Comparison of ENCODE assay signal across 10 mouse cellular contexts in genomic region chr3:152261948-152262347, GRCm38 (mm10). TPM values are rescaled to one million over a fixed set of nuclear protein-coding genes. Genes with fewer than 3 reads are reported as not detected.
DNase-seq lines count a peak whose midpoint lies in the region; TF ChIP-seq lines count a peak whose summit lies in the region.
"Had no signal": no experiment of that assay in that cellular context is flagged by ENCODE, and none has a peak within 500 bp of the region (broad histone marks: within the 10 kb centered on the region; RNA-seq: fewer than 3 reads in every experiment).

No protein-coding gene starts in this region.

- peaks cover 0 to 13% of the 10 kb centered on the region in 2 experiments; a peak in 2 of 4 replicates for H3K4me1 ChIP-seq in MEL (ENCODE audit: control insufficient read depth in 1 of 2, insufficient read depth in 2 of 2, low read length in 2 of 2)

- H3K4me3 ChIP-seq in MEL (ENCODE audit: control insufficient read depth in 1 of 2, insufficient read depth in 1 of 2, low read depth in 2 of 2, low read length in 2 of 2), result peak overlapping the region; percentile 47 to 63
- H3K4me3 ChIP-seq: midbrain, embryonic 10.5 days had no signal

- no peak for TF ChIP-seq RAD21 in MEL (IDR thresholded peaks at IDR 0.05; ENCODE audit: low read depth, low read length)

- TF ChIP-seq POLR2A in MEL (IDR thresholded peaks at IDR 0.05; ENCODE audit: control insufficient read depth in 1 of 2, insufficient read depth in 1 of 2, low read depth in 1 of 2, low read length in 2 of 2, poor library complexity in 1 of 2), result no peak

- TF ChIP-seq CTCF in MEL (IDR thresholded peaks at IDR 0.05 in 2 of 3, conservative IDR thresholded peaks at IDR 0.05 in 1 of 3; ENCODE audit: control insufficient read depth in 1 of 3, insufficient read depth in 1 of 3, low read depth in 2 of 3, low read length in 3 of 3, poor library complexity in 1 of 3, severe bottlenecking in 1 of 3), result no peak

- no peaks in the 10 kb centered on the region for H3K9me3 ChIP-seq in MEL (replicated peaks; ENCODE audit: insufficient read depth, low read length)
- H3K9me3 ChIP-seq: G1E; midbrain, embryonic 10.5 days had no signal

- peaks cover 0 to 15% of the 10 kb centered on the region in 2 experiments; a peak in 2 of 4 replicates for H3K36me3 ChIP-seq in MEL (ENCODE audit: control insufficient read depth in 1 of 2, insufficient read depth in 2 of 2, low read length in 2 of 2)
- H3K36me3 ChIP-seq: G1E; midbrain, embryonic 10.5 days had no signal

- peak in 1 of 2 experiments; percentile 61; a peak in 2 of 4 replicates for TF ChIP-seq EP300 in MEL (IDR thresholded peaks at IDR 0.05; ENCODE audit: low read depth in 1 of 2, low read length in 2 of 2)

- H3K79me2 ChIP-seq in MEL (ENCODE audit: control insufficient read depth, insufficient read depth, low read length, poor library complexity), result no peaks in the 10 kb centered on the region

- no peaks in the 10 kb centered on the region for H3K27me3 ChIP-seq in MEL (ENCODE audit: control insufficient read depth in 1 of 2, insufficient read depth in 2 of 2, low read length in 2 of 2)

- DNase-seq in MEL (ENCODE audit: low read depth, low spot score), result no peak
- peak; percentile 74 to 78 for DNase-seq in heart, adult 18-20 months
- DNase-seq in kidney, adult 11 months, result peak; percentile 14
- peak; percentile 25 for DNase-seq in lung, postnatal 10 days
- DNase-seq in adrenal gland, postnatal 4 days (ENCODE audit: low spot score in 2 of 2), result no peak
- no peak for DNase-seq in adrenal gland, adult (ENCODE audit: inconsistent age in 2 of 2, low spot score in 1 of 2)
- DNase-seq in spleen, adult 18-20 months, result no peak
- DNase-seq in adrenal gland, postnatal 25 days, result no peak

- peak overlapping the region; percentile 45 for H3K9ac ChIP-seq in MEL (ENCODE audit: control insufficient read depth, low read depth, low read length, poor library complexity, severe bottlenecking)

- H3K27ac ChIP-seq in MEL (ENCODE audit: control insufficient read depth, low read depth, low read length), result peak overlapping the region; percentile 11; the same call in 1 of the 2 replicates
- H3K27ac ChIP-seq: midbrain, embryonic 10.5 days had no signal

TF ChIP-seq in MEL, 35 proteins besides CTCF, POLR2A, EP300 and RAD21:
- TF ChIP-seq JUND (IDR thresholded peaks at IDR 0.05; ENCODE audit: low read depth, low read length) (no peak), RCOR1 (IDR thresholded peaks at IDR 0.05; ENCODE audit: low read depth, low read length) (no peak), SIN3A (IDR thresholded peaks at IDR 0.05; ENCODE audit: low read length) (peak; percentile 49; the same call in 1 of the 2 replicates), MAZ (IDR thresholded peaks at IDR 0.05; ENCODE audit: low read depth, low read length) (0 out of 2 replicates have a peak, but pooled peaks have one; percentile 13), ELF1 (IDR thresholded peaks at IDR 0.05; ENCODE audit: low read depth, low read length) (peak; percentile 34; the same call in 1 of the 2 replicates), ETS1 (IDR thresholded peaks at IDR 0.05; ENCODE audit: low read depth, low read length) (peak; percentile 82), MEF2A (IDR thresholded peaks at IDR 0.05; ENCODE audit: extremely low read depth, insufficient replicate concordance, low read depth, low read length, poor library complexity, severe bottlenecking) (no peak), TBP (IDR thresholded peaks at IDR 0.05; ENCODE audit: low read depth, low read length) (no peak), NRF1 (IDR thresholded peaks at IDR 0.05; ENCODE audit: insufficient read depth, low read depth, low read length, poor library complexity, severe bottlenecking) (no peak), MAFK (IDR thresholded peaks at IDR 0.05; ENCODE audit: borderline replicate concordance, low read depth, low read length) (no peak), GABPA (IDR thresholded peaks at IDR 0.05; ENCODE audit: low read depth, low read length) (no peak), TCF12 (IDR thresholded peaks at IDR 0.05; ENCODE audit: low read depth, low read length) (no peak), POLR2AphosphoS5 (IDR thresholded peaks at IDR 0.05; ENCODE audit: borderline replicate concordance, low read depth, low read length) (no peak), BHLHE40 (IDR thresholded peaks at IDR 0.05; ENCODE audit: borderline replicate concordance, low read depth, low read length) (0 out of 2 replicates have a peak, but pooled peaks have one; percentile 24), ZMIZ1 (IDR thresholded peaks at IDR 0.05; ENCODE audit: low read depth, low read length) (no peak), E2F4 (IDR thresholded peaks at IDR 0.05; ENCODE audit: borderline replicate concordance, low read depth, low read length) (no peak), NELFE (IDR thresholded peaks at IDR 0.05; ENCODE audit: low read depth, low read length) (no peak), HCFC1 (IDR thresholded peaks at IDR 0.05; ENCODE audit: low read depth, low read length) (no peak), MAX (IDR thresholded peaks at IDR 0.05; ENCODE audit: low read length) (no peak), ZKSCAN1 (IDR thresholded peaks at IDR 0.05; ENCODE audit: low read depth, low read length) (no peak), CHD2 (IDR thresholded peaks at IDR 0.05; ENCODE audit: low read length) (no peak), MYB (IDR thresholded peaks at IDR 0.05; ENCODE audit: low read depth, low read length) (peak; percentile 36; the same call in 1 of the 2 replicates), ZC3H11A (IDR thresholded peaks at IDR 0.05; ENCODE audit: low read depth, low read length) (no peak), GATA1 (IDR thresholded peaks at IDR 0.05; ENCODE audit: low read depth, low read length) (peak; percentile 42), ZNF384 (IDR thresholded peaks at IDR 0.05; ENCODE audit: low read depth, low read length) (no peak), MXI1 (IDR thresholded peaks at IDR 0.05; ENCODE audit: low read depth, low read length) (no peak; the same call in 1 of the 2 replicates), MYC (IDR thresholded peaks at IDR 0.05; ENCODE audit: low read depth, low read length) (no peak), POLR2AphosphoS2 (IDR thresholded peaks at IDR 0.05; ENCODE audit: low read length) (no peak), TAL1 (IDR thresholded peaks at IDR 0.05; ENCODE audit: low read length) (no peak), UBTF (IDR thresholded peaks at IDR 0.05; ENCODE audit: borderline replicate concordance, insufficient read depth, low read depth, low read length) (no peak), SMC3 (IDR thresholded peaks at IDR 0.05; ENCODE audit: low read depth, low read length) (peak; percentile 35; the same call in 1 of the 2 replicates), KAT2A (conservative IDR thresholded peaks at IDR 0.05; ENCODE audit: low read depth, low read length) (no peak), USF1 (IDR thresholded peaks at IDR 0.05; ENCODE audit: low read depth, low read length) (peak; percentile 54; the same call in 1 of the 2 replicates), USF2 (IDR thresholded peaks at IDR 0.05; ENCODE audit: borderline replicate concordance in 1 of 2, insufficient read depth in 1 of 2, low read depth in 1 of 2, low read length in 2 of 2) (no peak), CHD1 (IDR thresholded peaks at IDR 0.05; ENCODE audit: low read depth, low read length) (no peak)

RNA-seq across cellular contexts. Expression of gene Nexn, which starts 4.2 kb away (rescaled TPM):
- total RNA-seq in MEL (2012; rRNA removed), result 0.19 TPM in 1 of 2 replicates, not detected in the other
- polyA plus RNA-seq in MEL (2012; ENCODE audit: insufficient read depth in 1 of 2, insufficient read length in 2 of 2, low read depth in 1 of 2, low replicate concordance in 2 of 2, missing spikeins in 1 of 2), result under 1 TPM in 1 of 2 experiments, not detected in 1; 0.96 TPM
- total RNA-seq in heart, adult 18-20 months (2021), result 100 to 1,000 TPM; 321 to 331 TPM
- 10 to 100 TPM in 1 of 2 experiments, 1 to 10 TPM in 1; 8.2 to 14.1 TPM for total RNA-seq in adrenal gland, postnatal 4 days (2021)
- total RNA-seq in adrenal gland, postnatal 25 days (2021), result 3.5 and 4.7 TPM in 2 replicates
- polyA plus RNA-seq: G1E had no signal

RNA-seq across cellular contexts. Expression of gene Fubp1, which starts 51.7 kb away (rescaled TPM):
- total RNA-seq in MEL (2012; rRNA removed), result 202 and 251 TPM in 2 replicates
- polyA plus RNA-seq in MEL (2012; ENCODE audit: insufficient read depth in 1 of 2, insufficient read length in 2 of 2, low read depth in 1 of 2, low replicate concordance in 2 of 2, missing spikeins in 1 of 2), result 100 to 1,000 TPM in 1 of 2 experiments, not detected in 1; 196 TPM
- 10 to 100 TPM; 51.2 to 52.5 TPM for total RNA-seq in heart, adult 18-20 months (2021)
- 100 to 1,000 TPM; 158 to 202 TPM for total RNA-seq in adrenal gland, postnatal 4 days (2021)
- 157 and 210 TPM in 2 replicates for total RNA-seq in adrenal gland, postnatal 25 days (2021)

RNA-seq across cellular contexts. Expression of gene Dnajb4, which starts 51.8 kb away (rescaled TPM):
- 13.3 and 14.6 TPM in 2 replicates for total RNA-seq in MEL (2012; rRNA removed)
- polyA plus RNA-seq in MEL (2012; ENCODE audit: insufficient read depth in 1 of 2, insufficient read length in 2 of 2, low read depth in 1 of 2, low replicate concordance in 2 of 2, missing spikeins in 1 of 2), result 10 to 100 TPM in 1 of 2 experiments, not detected in 1; 10.7 TPM
- 100 to 1,000 TPM; 118 to 137 TPM for total RNA-seq in heart, adult 18-20 months (2021)
- total RNA-seq in adrenal gland, postnatal 4 days (2021), result 10 to 100 TPM; 40.6 to 41.5 TPM
- total RNA-seq in adrenal gland, postnatal 25 days (2021), result 35.4 and 36.6 TPM in 2 replicates

Comparison
In these comparisons a context has a peak if more than half of its experiments do, and no peak if none do; other contexts are left out.
1. DNase-seq: peak in heart, adult 18-20 months (2 of 2), kidney, adult 11 months (single experiment) and lung, postnatal 10 days (single experiment); none in MEL (single experiment), adrenal gland, postnatal 4 days (0 of 2), adrenal gland, adult (0 of 2), spleen, adult 18-20 months (0 of 2) and adrenal gland, postnatal 25 days (single experiment).
2. RNA of gene Nexn, which starts 4.2 kb away (total RNA-seq): 321 to 331 TPM in heart, adult 18-20 months; 8.2 to 14.1 TPM in adrenal gland, postnatal 4 days, 3.5 to 4.7 TPM in adrenal gland, postnatal 25 days and 0.19 TPM in MEL; every median in the first group is over 10 times any median in the second.